ENCODE assay signal across 9 mouse cellular contexts in genomic region chr4:148743414-148743844, GRCm38 (mm10).
DNase-seq lines count a peak whose midpoint lies in the region; ATAC-seq and TF ChIP-seq lines count a peak whose summit lies in the region.
"Had no signal": no experiment of that assay in that cellular context is flagged by ENCODE, and none has a peak within 500 bp of the region (broad histone marks: within the 10 kb centered on the region; RNA-seq: fewer than 3 reads in every experiment).

No protein-coding gene starts in this region.

- H3K27me3 ChIP-seq in lung, embryonic 15.5 days: peaks cover 25% of the 10 kb centered on the region
- peaks cover 96% of the 10 kb centered on the region for H3K27me3 ChIP-seq in forebrain, embryonic 10.5 days (ENCODE audit: poor library complexity, severe bottlenecking)
- H3K27me3 ChIP-seq in stomach, embryonic 14.5 days (ENCODE audit: control insufficient read depth, insufficient read depth, low read length): no peaks in the 10 kb centered on the region
- H3K27me3 ChIP-seq in cerebellum, adult 2 months (ENCODE audit: control insufficient read depth, insufficient read depth, low read length): no peaks in the 10 kb centered on the region; the same call in 1 of the 2 replicates

- H3K4me2 ChIP-seq in lung, embryonic 15.5 days: peak overlapping the region; percentile 95; the same call in 1 of the 2 replicates
- peak overlapping the region; percentile 90 for H3K4me2 ChIP-seq in stomach, embryonic 14.5 days (replicated peaks; ENCODE audit: low read depth, low read length)

- no peaks in the 10 kb centered on the region for H3K9me3 ChIP-seq in lung, embryonic 15.5 days
- H3K9me3 ChIP-seq in forebrain, embryonic 10.5 days: no peaks in the 10 kb centered on the region
- H3K9me3 ChIP-seq in stomach, embryonic 14.5 days (ENCODE audit: control insufficient read depth, low read depth, low read length): no peaks in the 10 kb centered on the region

- DNase-seq in lung, postnatal 25 days (ENCODE audit: low spot score): no peak
- DNase-seq in forebrain, embryonic 10.5 days (ENCODE audit: extremely low spot score, low spot score): no peak
- DNase-seq in induced T-regulatory cell, adult 2 months (ENCODE audit: low read depth): peak; percentile 3
- no peak for DNase-seq in cerebellum, adult 2 months
- DNase-seq in Muller cell, postnatal 12 days (ENCODE audit: inconsistent ontology term): no peak

- ATAC-seq in lung, embryonic 15.5 days (ENCODE audit: borderline replicate concordance, extremely low read depth, low FRiP score, low TSS enrichment): no peak
- no peak for ATAC-seq in stomach, embryonic 14.5 days (ENCODE audit: insufficient number of reproducible peaks, insufficient read depth, low FRiP score, low read depth)

- H3K36me3 ChIP-seq in lung, embryonic 15.5 days: no peaks in the 10 kb centered on the region
- no peaks in the 10 kb centered on the region for H3K36me3 ChIP-seq in forebrain, embryonic 10.5 days (replicated peaks)
- H3K36me3 ChIP-seq in stomach, embryonic 14.5 days (ENCODE audit: control insufficient read depth, insufficient read depth, low read length): no peaks in the 10 kb centered on the region

- no peak overlapping the region for H3K9ac ChIP-seq in lung, embryonic 15.5 days
- H3K9ac ChIP-seq in stomach, embryonic 14.5 days (replicated peaks; ENCODE audit: low read depth, low read length): no peak overlapping the region

- peaks cover 5% of the 10 kb centered on the region; the same call in 1 of the 2 replicates for H3K4me1 ChIP-seq in lung, embryonic 15.5 days
- H3K4me1 ChIP-seq in forebrain, embryonic 10.5 days: peaks cover 62% of the 10 kb centered on the region
- no peaks in the 10 kb centered on the region for H3K4me1 ChIP-seq in stomach, embryonic 14.5 days (ENCODE audit: control insufficient read depth, insufficient read depth, low read length)
- H3K4me1 ChIP-seq in cerebellum, adult 2 months (ENCODE audit: control insufficient read depth, insufficient read depth, low read length): no peaks in the 10 kb centered on the region; the same call in 1 of the 2 replicates

- no peak for TF ChIP-seq CTCF in cerebellum, adult 2 months (IDR thresholded peaks at IDR 0.05; ENCODE audit: borderline replicate concordance, insufficient read depth, low read depth, low read length)

- WGBS in lung, embryonic 15.5 days: 29% methylated on average over 11 of the region's 11 CpGs
- 8% methylated on average over 11 of the region's 11 CpGs for WGBS in forebrain, embryonic 10.5 days
- WGBS in stomach, embryonic 14.5 days: 26% methylated on average over 11 of the region's 11 CpGs
- WGBS in cerebellum, adult 2 months: 62% methylated on average over 11 of the region's 11 CpGs

- TF ChIP-seq POLR2A in cerebellum, adult 2 months (IDR thresholded peaks at IDR 0.05; ENCODE audit: borderline replicate concordance, insufficient read depth, low read length): no peak

- no peak overlapping the region for H3K4me3 ChIP-seq in lung, embryonic 15.5 days
- H3K4me3 ChIP-seq in forebrain, embryonic 10.5 days: peak overlapping the region; percentile 65
- H3K4me3 ChIP-seq in stomach, embryonic 14.5 days (ENCODE audit: low read depth, low read length): no peak overlapping the region
- no peak overlapping the region for H3K4me3 ChIP-seq in cerebellum, adult 2 months (replicated peaks; ENCODE audit: insufficient read depth, low read depth, low read length)

- H3K27ac ChIP-seq in lung, embryonic 15.5 days: no peak overlapping the region
- 0 out of 2 replicates have a peak overlapping the region, but pooled peaks have one; percentile 84 for H3K27ac ChIP-seq in forebrain, embryonic 10.5 days
- H3K27ac ChIP-seq in stomach, embryonic 14.5 days (ENCODE audit: low read length): no peak overlapping the region
- no peak overlapping the region for H3K27ac ChIP-seq in cerebellum, adult 2 months (ENCODE audit: insufficient read depth, low read length)
- H3K27ac ChIP-seq: gastrocnemius, adult 2 months; layer of hippocampus, adult 2 months had no signal
